Mouse (Mus musculus) lung, postnatal 36 days (tissue): ENCODE measurements at regions not wholly inside any gene's neighbourhood (a gene's known extent, or its start where the extent isn't known, plus 50 kb on each side); places are given as distances from the start of the nearest gene placed in this dataset.

Experiments
- DNase-seq: peaks from one replicate; pipeline ENCODE4 v3.0.0; 2022; ENCODE audit warnings: mixed read lengths

GRCm38 (mm10) chr14:105544066-105544465 is 285.7 kb downstream of the Ndfip2 start:
- DNase-seq, result no peak

GRCm38 (mm10) chr14:105542486-105543145 is 284.2 kb downstream of the Ndfip2 start:
- DNase-seq, result no peak

DNA sequence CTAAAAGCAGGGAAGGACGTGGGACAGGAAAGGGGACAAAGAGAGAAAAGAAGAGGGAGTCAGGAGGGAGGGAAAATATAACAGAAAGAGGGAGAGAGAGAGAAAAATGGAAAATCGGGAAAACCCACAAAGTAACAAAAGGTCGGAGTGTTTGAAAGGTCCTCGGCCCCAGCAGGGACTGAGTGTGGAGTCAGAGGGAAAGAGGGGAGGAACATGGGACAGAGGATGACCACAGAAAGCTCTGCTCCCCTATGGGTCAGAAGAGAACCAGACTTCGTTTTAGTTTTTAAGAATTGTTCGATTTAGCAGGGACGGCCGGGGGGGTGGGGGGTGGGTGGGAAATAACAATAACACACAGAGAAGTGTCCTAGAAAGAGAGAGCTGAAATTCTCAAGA is 283.7 kb downstream of the Ndfip2 start:
- DNase-seq, result no peak

- no peak for DNase-seq
Observed at GRCm38 (mm10) chr14:105532168-105532745, 273.9 kb downstream of the Ndfip2 start.

GRCm38 (mm10) chr14:105528107-105528506 is 269.7 kb downstream of the Ndfip2 start:
- no peak for DNase-seq

DNA sequence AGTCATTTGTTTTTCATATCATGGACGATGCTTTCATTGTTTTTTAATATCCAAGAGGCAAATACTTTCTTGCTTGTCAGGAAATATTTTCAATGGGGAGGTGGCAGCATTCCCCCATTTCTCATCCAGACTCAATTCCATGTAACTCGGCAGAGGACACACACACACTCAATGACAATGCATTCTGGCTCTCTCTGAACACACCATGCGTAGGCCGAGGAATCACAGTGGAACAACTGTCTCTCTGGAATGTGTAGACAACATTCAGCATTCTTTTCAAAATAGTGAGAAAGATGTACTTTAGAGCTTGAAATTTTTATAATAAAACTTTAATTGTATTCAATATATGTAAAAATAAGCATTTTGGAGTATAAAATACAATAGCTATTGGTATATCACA is 265.5 kb downstream of the Ndfip2 start:
- no peak for DNase-seq

- no peak for DNase-seq
Observed at GRCm38 (mm10) chr14:105522279-105522678, 263.9 kb downstream of the Ndfip2 start.

DNA sequence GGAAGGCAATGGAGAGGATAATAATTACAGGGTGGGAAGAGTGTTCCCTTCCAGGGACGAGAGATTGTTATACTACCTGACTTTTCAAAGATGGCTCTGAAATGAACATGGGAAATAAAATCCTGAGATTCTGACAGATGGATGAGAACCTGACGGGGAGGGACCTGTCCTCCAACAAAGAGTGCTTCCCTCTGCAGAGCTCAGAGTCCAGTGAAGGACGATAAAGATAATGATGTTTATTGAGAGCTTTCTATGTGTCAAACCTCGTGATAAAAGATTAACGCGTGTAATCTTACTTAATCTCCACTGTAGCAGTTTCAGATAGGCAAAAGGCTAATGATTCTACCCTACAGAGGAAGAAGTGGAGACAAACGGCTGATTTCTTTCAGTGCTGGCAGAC is 260.3 kb downstream of the Ndfip2 start:
- DNase-seq, result no peak

- no peak for DNase-seq
Observed at GRCm38 (mm10) chr14:105514413-105514812, 256.0 kb downstream of the Ndfip2 start.

- DNase-seq, result no peak
Observed at GRCm38 (mm10) chr14:105512914-105513677, 254.7 kb downstream of the Ndfip2 start.

DNA sequence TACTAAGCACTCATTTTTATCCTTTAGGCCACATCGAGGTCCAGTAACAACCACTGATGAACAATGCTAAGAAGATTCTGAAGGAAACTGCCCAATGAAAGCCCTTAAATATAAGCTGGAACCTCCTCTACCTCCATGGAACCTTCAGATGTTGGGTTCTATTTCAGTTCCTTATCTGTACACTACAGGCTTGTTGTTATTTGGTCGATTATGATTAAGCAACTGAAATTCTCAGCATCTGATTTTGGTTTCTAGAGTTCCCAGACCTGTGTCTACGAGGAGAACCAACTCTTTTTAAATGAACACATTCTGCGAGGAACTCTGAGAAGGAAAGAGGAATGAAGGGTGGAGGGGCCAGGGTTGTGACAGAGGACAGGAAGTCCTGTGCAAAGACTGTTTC is 253.5 kb downstream of the Ndfip2 start:
- no peak for DNase-seq

DNA sequence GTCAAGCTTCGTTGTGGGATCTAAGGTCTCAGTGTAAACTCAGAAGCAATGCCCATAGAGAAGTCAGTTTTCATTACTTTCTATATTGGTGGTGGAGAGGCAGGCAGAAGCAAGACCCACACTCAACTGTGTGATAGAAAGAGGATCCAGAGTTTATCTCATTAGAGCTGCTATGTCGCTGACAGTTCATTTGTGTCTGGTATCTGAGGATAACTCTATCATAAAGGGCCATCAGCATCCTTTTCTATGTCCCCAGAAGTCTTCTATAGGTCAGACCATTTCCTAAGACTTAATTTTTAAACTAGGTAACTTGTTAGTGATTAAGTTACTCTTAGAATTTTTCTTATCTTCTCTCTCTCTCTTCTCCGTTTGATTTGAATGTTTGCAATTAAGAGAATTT is 252.8 kb downstream of the Ndfip2 start:
- no peak for DNase-seq

DNA sequence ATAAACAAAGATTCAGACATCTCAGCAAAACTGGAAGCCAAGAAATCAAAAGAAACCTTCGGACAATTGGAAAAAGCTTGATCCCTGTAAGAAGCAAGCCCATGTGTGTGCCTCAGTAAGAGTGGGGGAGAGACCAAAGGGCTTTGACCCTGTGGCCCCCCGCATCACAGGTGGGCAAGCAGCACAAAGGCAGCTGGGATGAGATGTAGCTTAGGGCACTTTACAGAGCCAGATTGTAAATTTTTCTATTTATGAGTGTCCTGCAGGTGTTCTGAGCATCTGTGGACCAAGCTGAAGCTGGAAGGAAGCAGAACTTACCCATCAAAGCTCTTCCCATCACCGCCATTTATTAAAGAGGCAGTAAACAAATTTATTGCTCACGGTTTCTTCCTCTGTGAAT is 246.9 kb downstream of the Ndfip2 start:
- no peak for DNase-seq

- DNase-seq, result no peak
Observed at GRCm38 (mm10) chr14:105504376-105504775, 246.0 kb downstream of the Ndfip2 start.

- no peak for DNase-seq
Observed at GRCm38 (mm10) chr14:105503806-105504205, 245.4 kb downstream of the Ndfip2 start.

DNA sequence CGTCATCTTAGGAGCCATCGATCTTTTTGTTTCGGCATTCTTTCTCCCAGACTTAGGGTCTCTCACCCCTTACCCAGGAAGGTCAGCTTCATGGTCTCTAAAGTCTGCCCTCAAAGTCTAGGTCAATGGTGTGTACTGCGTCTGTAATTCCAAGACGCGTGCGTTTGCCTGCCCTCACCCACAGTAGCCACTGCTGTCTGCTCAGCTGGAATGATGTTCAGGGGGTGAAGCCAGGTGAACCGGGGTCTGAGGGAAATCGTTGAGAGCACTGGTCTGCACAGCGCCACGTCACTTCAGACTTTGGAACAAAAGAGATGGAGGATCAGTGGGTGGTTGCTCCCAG is 244.2 kb downstream of the Ndfip2 start:
- no peak for DNase-seq

DNA sequence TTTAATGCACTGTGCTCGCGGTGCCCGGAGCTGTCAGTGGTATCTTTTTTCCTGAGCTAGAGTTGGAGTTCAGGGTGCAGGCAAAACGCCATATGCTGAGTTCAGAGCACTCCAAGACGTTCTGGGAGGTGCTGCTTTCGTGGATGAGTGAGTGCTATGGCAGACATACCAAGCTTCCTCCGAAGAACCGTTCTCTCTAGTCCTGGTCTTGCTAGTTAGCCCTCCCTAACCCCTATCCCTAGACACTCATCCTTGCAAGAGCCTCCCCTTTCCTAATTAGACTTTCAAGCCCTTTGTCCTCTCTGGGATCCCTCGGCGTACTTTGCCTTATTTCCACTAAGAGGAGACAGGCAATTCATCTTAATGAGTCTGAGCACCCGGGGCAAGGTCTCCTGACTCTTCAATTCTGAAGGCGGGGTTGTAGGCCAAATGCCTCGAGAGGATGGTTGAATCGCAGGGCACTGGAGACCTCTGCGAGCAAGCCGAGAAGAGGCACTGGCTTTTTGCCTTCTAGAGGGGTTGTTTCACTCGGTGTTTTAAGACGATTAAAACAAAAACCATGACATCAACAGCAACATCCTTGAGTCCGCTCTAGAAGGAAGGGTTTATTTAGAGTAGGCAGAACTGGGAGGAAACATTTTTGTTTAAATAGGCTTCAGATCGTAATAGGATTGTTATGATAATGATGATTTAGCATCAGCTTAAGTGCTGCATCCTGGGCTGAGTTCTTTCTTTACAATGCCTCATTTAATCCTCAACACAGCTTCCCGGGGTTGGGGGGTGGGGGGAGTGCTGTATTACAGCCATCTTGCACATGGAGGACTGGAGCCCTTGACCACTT is 243.6 kb downstream of the Ndfip2 start:
- DNase-seq, result no peak

DNA sequence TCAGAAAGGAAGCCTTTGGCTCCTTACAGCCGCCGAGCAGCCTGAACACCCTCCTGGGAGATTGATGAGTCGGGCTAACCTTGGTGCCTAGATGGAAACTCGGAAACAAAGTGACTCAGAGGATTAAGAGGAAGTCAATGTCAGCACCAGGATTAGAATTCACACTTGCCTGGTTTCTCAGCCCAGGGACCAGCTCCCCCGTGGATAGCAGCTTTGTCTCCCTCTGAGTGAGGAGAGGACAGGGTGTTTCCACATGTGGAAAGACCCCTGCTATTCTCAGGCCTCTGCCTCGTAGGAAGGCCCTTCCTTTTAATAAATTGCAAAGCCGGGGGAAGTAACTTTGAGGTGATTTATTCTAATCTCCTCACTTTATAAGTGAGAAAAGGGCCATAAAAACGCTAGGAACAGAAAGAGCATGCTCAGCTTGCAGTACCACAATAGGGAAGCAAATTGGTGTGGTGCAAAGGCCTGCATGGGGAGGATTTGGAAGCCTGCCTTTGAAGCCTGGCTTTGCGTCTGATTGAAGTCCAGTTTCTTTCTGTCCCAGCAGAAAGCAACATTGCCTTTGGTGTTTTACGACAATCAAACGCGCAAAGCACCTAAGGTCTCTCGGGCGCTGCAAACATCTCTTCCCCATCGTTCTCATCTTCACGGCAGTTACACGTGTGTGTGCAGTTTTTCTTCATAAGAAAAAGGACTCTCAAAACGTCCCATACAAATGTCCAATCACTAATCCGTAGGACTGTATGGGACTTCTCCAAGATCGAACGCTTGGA is 242.8 kb downstream of the Ndfip2 start:
- no peak for DNase-seq

- peak; percentile 20 for DNase-seq
Observed at GRCm38 (mm10) chr14:105499319-105499895, 241.0 kb downstream of the Ndfip2 start.

GRCm38 (mm10) chr14:105498155-105498906 is 240.0 kb downstream of the Ndfip2 start:
- DNase-seq, result no peak

- no peak for DNase-seq
Observed at GRCm38 (mm10) chr14:105495161-105495560, 236.8 kb downstream of the Ndfip2 start.
